Mouse (Mus musculus): ENCODE measurements at regions not wholly inside any gene's neighbourhood (a gene's known extent, or its start where the extent isn't known, plus 50 kb on each side); places are given as distances from the start of the nearest gene placed in this dataset.
"Not testable (repeated sequence)": the region's sequence is repeated elsewhere in the genome, so short reads cannot be mapped to it uniquely, and the experiment has no call there.

GRCm38 (mm10) chr12:28922236-28922635, 170.6 kb downstream of the Eipr1 start:
- no peak for DNase-seq

DNA sequence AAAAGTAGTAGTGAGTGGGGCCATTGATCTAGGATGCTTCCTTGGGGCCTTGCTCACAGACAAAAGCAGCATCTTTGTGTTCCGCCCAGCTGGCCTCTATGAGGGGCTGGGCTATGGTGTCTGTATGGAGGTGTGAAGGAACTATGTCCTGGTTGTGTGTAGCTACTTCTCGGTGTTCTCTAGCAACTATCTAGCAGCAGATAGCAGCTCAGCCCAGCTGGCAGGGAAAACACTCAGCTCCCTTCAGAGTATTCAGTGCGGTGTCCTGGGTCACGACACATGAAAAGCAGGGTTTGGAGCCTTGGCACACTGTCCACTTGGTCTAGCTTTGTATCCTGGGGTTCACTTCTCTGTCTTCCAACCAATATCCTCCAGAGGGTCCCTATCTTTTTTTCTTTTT, 173.6 kb downstream of the Eipr1 start:
- no peak for DNase-seq

DNA sequence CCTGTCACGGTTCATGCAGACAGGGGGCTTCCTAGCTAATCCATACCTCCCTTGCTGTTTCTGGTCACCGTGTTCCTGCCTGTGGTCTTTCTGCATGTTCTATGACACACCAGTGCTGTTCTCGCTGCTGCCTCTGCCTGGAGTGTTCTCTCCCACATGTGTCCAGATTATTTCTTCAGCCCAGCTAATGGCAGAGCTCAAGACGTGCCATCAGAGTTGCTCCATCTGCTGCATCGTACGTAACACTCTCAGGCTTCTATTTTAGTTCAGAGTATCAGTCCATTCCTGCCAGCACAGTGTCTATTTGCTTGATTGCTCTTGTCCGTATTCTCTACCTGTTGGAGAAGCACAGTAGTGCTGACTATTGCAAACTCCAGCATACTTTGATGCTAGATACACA, 188.3 kb downstream of the Eipr1 start:
- no peak for DNase-seq

- peak in 1 of 2 experiments; percentile 13 for DNase-seq
These were observed 197.3 kb downstream of the Eipr1 start for GRCm38 (mm10) chr12:28948889-28949288.

GRCm38 (mm10) chr12:28949307-28949706, 197.7 kb downstream of the Eipr1 start:
- DNase-seq, result peak; percentile 31

DNA sequence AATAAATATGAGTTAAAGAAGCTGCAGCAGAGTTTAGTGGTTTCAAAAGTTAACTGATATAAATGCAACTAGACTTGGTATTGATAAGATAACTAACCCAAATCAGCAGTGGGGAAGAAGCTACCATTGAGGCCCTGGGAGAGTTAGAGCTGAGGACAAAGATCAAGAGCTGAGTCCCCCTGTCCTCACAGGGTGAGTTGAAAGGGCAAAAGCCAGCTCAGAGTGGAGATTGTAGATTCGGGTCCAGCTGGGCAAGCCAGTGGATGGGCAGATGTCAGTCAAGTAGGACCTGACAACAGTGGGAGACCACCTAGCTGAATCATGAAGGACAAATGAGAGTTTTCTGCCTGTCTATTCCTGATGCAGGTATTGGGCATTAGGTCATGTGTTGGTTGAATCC, 205.6 kb downstream of the Eipr1 start:
- DNase-seq, result no peak

DNA sequence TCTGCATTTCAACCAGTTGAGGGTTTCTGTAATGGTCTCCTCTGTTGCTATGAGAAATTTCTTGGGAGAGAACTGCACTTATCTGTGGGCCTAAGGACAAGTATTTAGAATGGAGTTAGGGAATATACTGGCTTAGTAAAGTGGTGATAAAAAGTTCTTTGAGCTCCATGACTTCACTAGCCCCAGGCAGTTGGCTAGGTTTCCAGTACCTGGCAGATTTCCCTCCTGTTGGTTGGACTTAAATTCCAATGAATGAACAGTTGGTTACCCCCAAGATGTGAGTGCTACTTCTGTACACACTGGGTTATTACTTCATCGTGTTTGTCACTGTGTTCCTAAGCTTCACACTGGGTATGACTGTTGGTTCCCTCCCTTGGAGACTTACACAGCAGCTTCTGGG, 207.1 kb downstream of the Eipr1 start:
- no peak for DNase-seq

DNA sequence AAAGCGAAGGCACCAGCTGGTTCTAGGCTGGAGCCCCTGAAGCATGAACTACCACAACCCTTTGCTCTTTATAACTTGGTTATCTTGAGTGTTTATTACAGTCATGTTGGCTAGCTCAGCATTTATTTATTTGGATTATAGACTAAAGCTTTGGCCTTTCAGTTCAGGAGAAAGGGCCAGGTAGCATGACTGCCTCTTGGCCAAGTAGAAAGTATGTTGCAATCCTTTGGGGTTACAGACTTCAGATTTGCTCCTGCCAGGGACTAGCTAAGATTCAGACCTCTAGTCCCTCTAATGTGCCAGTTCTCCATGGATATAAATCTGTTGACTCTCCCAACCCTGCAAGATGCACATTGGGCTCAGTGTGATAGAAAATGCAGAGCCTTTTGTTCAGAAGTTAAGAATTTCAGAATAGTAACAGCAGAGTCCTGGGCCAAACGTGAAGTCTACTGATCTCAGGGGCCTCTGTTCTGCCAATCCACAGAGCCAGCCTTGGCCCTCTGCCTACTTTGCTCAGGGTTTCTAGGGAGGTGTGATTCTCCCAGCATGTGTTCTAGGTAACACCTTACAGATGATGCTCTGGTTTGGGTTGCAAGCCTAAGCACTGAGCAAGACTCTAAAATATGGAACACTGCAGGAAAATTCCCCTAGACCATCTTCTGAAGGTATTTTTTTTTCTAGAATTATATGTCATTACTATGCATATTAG, 218.2 kb downstream of the Eipr1 start:
- DNase-seq, result peak in 1 of 2 experiments; percentile 56

- peak in 1 of 2 experiments; percentile 42 for DNase-seq
These were observed 223.0 kb downstream of the Eipr1 start for GRCm38 (mm10) chr12:28974571-28975041.

DNA sequence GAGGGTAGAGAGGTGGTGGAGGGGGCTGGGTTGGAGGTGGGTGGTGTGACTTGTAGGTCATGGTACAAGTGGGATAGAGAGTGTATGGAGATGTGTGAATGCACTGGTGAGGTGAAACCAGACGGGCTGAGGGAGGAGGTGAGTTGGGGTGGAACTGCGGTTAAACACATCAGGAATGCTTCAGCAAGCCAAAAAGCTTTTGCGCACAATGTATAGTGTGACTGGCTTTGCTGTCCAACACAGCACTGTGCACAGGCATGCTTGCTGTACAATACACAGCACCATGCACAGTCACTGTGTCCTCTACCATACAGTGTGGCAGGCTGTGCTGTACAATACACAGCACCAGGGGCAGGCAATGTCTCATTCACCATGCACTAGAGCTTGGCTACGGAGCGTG, 223.6 kb downstream of the Eipr1 start:
- no peak for DNase-seq

- no peak for DNase-seq
These were observed 228.1 kb downstream of the Eipr1 start for GRCm38 (mm10) chr12:28979679-28980078.

DNA sequence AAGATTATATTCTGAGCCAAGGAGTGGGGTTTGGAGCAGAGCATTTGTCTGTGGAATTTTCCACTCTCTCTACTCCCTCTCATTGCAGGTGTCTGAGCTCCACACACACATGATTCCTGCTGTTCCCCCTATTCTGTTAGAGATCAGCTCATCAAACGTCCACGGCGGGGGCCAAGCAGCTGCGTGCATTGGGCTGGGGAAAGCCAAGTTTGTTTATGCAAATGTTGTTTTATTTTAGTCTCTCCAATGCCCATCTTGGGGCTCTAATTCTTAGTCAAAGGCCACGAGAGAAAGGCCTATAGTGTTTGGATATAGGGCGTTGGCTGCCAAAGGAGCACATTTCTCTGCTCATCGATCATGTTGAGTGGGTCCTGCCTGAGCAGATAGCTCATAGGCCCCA, 234.6 kb downstream of the Eipr1 start:
- DNase-seq, result no peak

DNA sequence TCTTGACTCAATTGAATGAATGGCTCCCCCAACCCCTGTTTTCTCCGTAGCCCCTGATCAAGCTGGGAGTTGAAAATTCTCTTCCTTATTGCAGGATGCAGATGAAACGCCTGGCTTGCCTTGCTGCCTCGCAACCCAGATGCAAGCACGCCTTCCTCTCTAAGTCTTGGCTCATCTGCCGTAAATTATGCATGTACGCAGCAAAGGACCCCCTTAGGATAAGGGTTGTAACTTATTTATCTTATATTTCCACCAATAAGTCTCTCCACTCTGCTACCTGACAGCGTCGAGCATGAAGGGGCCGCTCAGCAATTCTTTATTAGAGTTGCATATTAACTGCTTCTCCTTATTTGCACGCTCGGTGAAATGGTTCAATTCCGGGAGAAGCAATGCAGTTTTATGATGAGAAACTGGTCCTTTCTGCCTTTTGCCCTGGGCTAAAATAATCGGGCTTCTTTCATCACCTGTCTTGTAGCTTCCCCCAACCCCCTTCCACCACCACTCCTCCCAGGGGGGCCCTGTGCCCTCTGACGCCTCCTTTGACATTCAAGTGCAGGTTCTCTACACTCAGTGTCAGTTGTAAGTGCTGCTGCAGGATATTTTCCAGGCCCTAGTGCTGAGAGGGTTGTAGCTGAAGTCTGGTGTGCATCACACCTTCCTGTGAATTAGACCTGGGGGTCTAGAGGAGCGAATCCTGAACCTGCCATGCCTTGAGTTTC, 246.0 kb downstream of the Eipr1 start:
- no peak for DNase-seq

GRCm38 (mm10) chr12:28999963-29000451, 248.4 kb downstream of the Eipr1 start:
- no peak for DNase-seq

- DNase-seq, result peak; percentile 12 to 35
These were observed 252.9 kb downstream of the Eipr1 start for GRCm38 (mm10) chr12:29004504-29004903.

GRCm38 (mm10) chr12:29014601-29015000, 263.0 kb downstream of the Eipr1 start:
- DNase-seq, result no peak

DNA sequence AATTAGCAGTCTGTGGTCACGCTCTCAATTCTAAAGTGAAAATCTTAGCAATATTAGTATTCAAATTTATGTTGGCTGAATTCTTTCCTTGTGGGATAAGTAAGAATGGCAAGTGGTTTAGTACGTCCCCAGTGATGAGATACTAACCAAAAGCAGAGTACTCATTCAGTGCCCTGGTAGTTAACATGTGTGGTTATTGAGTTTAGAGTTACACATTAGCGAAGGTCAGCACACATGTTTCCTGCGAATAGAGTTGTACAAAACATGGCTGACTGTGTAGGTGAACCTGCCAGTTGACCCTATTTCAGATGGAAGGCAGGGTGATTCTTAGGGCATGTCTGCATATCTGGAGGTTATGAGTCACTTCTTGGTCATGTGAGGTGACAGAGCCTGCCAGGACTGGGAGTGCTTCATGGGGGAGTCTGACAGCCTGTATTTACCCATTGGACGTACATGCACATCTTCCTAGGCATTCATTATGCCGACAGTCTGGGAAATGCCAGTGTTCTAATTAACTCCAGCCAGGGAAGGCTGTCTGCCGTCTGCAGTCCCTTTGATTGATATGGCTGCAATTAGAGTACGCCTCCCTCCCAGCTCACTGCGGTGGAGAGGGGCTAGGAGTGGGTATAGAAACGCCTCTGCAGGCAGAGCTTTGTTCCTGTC, 263.7 kb downstream of the Eipr1 start:
- DNase-seq, result no peak

- no peak for DNase-seq
These were observed 269.5 kb downstream of the Eipr1 start for GRCm38 (mm10) chr12:29021152-29021551.

DNA sequence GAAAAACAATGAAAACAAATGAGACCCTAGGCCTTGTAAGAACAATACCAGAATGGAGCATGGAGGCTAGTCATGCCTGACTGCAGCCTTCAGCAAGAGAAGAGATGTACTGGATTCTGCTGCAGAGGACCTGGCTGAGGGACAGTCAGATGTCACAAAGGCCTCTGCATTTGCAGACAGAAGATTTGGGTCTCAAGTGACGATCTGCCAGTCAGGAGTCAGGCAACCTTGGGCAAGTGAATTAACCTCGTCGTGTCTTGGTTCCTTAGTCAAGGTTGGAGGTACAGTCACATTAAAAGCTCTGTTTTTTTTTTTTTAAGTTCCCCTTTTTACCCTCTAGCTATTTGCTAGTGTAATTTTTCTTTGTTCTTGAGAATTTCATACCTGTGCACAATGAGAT, 276.6 kb downstream of the Eipr1 start:
- no peak for DNase-seq

GRCm38 (mm10) chr12:29029461-29029860, 277.9 kb downstream of the Eipr1 start:
- no peak for DNase-seq

GRCm38 (mm10) chr12:29046009-29046408, 294.4 kb downstream of the Eipr1 start:
- DNase-seq, result no peak

DNA sequence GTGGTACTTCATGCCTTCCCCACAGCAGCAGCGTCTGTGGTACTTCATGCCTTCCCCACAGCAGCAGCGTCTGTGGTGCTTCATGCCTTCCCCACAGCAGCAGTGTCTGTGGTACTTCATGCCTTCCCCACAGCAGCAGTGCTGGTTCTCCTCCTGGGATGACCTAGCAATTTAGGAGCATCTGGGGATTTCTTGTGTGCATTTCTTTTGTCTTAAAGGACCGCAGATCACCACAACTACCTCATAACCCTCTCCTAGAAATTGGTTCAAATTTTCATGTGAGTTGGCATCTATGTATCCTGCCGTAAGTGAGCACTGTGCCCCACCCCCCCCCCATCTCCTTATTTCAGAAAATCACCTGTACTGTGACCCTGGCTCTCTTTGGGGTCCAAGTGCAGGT, 297.0 kb downstream of the Eipr1 start:
- not testable (repeated sequence) for DNase-seq

GRCm38 (mm10) chr12:29049105-29049511, 297.5 kb downstream of the Eipr1 start:
- peak; percentile 51 to 53 for DNase-seq

GRCm38 (mm10) chr12:29049801-29050200, 298.2 kb downstream of the Eipr1 start:
- DNase-seq, result no peak

Measured in cerebellum, postnatal 25 days (tissue).